Mouse (Mus musculus): ENCODE results near the gene Cd68. TPM values are rescaled to one million over a fixed set of nuclear protein-coding genes. Genes with fewer than 3 reads are reported as not detected.

Cd68 gene
- polyA plus RNA-seq, 1 experiment from 2014 or later: 17.4 TPM

DNA sequence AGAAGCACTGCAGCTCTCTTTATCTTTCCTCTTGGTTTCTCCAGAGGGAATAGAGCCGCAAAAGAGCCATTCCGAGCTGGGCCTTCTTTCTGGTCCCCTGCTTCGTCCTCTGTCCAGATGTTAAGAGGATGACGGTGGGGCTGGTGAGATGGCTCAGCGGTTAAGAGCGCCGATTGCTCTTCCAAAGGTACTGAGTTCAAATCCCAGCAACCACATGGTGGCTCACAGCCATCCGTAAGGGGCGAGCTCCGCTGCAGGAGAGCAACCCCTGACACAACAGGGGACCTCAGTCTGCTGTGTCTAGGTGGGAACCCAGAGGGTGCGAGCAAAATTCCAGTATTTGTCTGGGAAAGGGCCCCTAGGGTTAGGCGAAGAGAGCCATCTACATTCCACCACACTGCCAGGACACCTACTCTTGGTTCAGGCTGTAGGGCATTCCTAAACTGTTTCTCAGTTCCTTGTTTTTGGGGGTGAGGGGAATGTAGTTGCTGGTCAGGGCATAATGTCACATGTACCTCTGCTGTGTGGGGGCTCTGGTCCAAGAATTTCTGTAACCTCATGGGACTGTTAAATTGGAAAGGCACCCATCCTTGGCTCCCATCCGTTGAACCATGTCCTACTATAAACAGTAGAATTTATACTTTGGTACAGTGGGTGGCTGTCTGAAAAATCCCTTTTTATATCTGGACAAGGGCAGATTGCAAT is 2.8 kb downstream of the Cd68 start:
- Histone ChIP-seq H3K4me2 (peak overlapping the region; percentile 84), H3K4me1 (replicated peaks) (peaks cover 63% of the 10 kb centered on the region), H3K9me3 (replicated peaks) (no peaks in the 10 kb centered on the region), H3K27me3 (no peaks in the 10 kb centered on the region), H3K36me3 (peaks cover 64% of the 10 kb centered on the region), H3K9ac (peak overlapping the region; percentile 79), H3K4me3 (replicated peaks) (peak overlapping the region; percentile 68), H3K27ac (peak overlapping the region; percentile 96)
- DNase-seq (no peak), ATAC-seq (ENCODE audit: low read depth) (no peak)
- WGBS (ENCODE audit: insufficient replicate concordance): 57% methylated on average over 13 of the region's 13 CpGs

DNA sequence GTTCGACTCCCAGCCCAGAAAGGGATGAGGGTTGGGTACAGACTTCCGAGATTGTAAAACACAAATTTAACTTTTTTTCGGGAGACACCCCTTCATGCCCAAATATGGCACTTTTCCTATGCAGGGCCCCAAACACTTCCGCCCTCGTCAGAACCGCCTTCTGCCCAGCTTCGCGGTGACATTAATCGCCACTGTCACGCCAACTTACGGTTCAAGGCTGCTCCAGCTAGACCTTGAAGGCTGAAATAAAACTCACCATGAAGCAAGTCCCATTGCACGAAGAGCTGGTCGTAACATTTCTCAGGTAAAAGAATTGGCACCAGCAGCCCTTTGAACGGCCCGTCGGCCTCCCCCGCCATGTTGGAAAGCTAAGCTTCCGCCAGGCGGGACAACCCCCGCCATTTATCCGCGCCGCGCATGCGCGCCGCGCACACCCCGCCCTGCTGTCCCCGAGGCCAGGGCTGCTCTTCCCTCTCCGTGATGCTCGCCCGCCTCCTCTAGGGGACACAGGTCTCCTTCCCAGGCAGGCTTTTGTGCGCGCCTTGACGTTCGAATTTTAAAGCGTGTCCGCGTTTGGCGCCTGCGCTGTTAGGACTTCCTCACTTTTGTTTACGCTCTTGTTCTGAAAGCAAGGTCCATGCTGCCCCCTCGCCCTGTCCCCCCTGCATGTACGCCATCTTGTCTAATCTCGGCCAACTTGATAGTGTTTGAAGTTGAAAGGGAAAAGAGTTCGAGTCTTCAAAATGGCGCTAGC is 3.6 kb downstream of the Cd68 start, which contains the start of gene Mpdu1:
Gene Mpdu1 (minus strand): TSS at position 430 of the 754 bp plus-strand sequence.
- no peaks in the 10 kb centered on the region for H3K27me3 ChIP-seq
- WGBS (ENCODE audit: insufficient replicate concordance): under 1% methylated on average over 48 of the region's 48 CpGs
- DNase-seq (peak; percentile 92), ATAC-seq (ENCODE audit: low read depth) (peak; percentile 93)
- peaks cover 64% of the 10 kb centered on the region for H3K36me3 ChIP-seq
- H3K9ac ChIP-seq: peak within 1 kb of the TSS; percentile 79
- H3K4me1 ChIP-seq (replicated peaks): peaks cover 64% of the 10 kb centered on the region
- H3K27ac ChIP-seq: peak within 1 kb of the TSS; percentile 96
- H3K4me3 ChIP-seq (replicated peaks): peak within 1 kb of the TSS; percentile 68
- peak within 1 kb of the TSS; percentile 84 for H3K4me2 ChIP-seq
- no peaks in the 10 kb centered on the region for H3K9me3 ChIP-seq (replicated peaks)

GRCm38 (mm10) chr11:69661221-69661881 is 4.6 kb downstream of the Cd68 start:
- DNase-seq (peak; percentile 38), ATAC-seq (ENCODE audit: low read depth) (0 out of 2 replicates have a peak, but pooled peaks have one; percentile 16)
- H3K27ac ChIP-seq: peak overlapping the region; percentile 96
- WGBS (ENCODE audit: insufficient replicate concordance): 43% methylated on average over 3 of the region's 3 CpGs
- no peaks in the 10 kb centered on the region for H3K9me3 ChIP-seq (replicated peaks)
- peak overlapping the region; percentile 79 for H3K9ac ChIP-seq
- no peaks in the 10 kb centered on the region for H3K27me3 ChIP-seq
- H3K4me2 ChIP-seq: peak overlapping the region; percentile 84
- peak overlapping the region; percentile 68 for H3K4me3 ChIP-seq (replicated peaks)
- H3K36me3 ChIP-seq: peaks cover 65% of the 10 kb centered on the region
- H3K4me1 ChIP-seq (replicated peaks): peaks cover 71% of the 10 kb centered on the region

DNA sequence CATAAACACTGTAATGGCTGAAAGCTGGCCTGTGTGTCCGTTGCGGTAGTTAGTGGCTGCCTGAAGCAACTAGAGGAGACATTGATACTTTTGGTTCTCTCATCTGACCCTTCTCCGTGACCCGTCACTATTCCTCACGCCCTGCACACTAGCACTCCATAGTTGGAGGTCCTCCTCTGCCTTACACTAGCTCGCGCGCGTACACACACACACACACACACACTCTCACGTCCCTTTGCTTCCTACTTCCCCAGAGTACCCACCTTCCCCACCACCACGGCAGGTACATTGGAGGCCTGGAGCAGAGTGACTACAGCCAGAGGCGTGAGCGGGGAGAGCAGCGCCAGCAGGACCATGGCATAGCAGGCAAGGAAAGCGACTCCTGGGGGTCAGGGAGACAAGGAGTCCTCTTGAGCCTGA is 8.5 kb downstream of the Cd68 start:
- Histone ChIP-seq H3K9ac (no peak overlapping the region), H3K4me1 (replicated peaks) (peaks cover 68% of the 10 kb centered on the region), H3K4me2 (no peak overlapping the region), H3K27ac (no peak overlapping the region), H3K27me3 (no peaks in the 10 kb centered on the region), H3K36me3 (peaks cover 67% of the 10 kb centered on the region), H3K4me3 (replicated peaks) (no peak overlapping the region), H3K9me3 (replicated peaks) (no peaks in the 10 kb centered on the region)
- DNase-seq (no peak), ATAC-seq (ENCODE audit: low read depth) (no peak)
- 81% methylated on average over 15 of the region's 15 CpGs for WGBS (ENCODE audit: insufficient replicate concordance)

DNA sequence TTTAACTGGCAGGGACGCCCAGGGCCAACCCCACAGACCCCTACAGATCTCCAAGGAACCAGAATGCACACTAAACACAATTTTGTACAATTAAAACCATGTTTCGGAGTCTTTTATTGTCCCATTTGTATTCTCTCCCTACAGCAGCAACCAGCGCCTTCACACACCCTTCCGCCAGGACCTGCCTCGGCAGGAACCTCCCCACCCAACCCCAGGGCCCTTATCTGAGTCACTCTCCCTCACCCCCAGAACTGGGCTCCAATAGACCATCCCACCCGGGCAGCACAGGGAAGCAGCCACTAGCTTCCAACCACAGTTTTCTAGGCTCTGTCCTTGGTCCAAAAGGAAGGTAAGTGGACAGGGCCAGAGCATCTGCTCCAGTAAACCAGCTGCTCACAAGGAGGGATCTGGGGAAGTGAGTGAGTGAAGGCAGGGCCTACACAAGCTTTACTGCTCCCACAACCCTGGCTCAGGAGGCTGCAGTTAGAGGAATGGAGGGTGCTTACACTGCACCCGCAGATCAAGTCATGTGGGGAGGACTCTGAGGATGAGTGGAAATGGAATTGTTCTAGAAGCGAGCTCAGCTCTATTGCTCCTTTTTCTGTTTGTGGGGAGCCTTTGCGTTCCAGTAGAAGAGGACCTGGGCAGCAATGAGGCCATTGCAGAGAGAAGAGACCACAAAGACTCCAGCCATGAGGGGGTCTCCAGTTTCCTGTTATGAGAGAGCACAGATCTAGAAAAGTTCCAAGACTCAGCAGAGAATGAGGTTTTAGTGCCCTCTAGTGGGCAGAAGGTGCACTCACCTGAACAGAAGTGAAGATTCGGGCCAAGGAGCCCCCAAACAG is 9.1 kb downstream of the Cd68 start:
- DNase-seq: peak; percentile 36
- Histone ChIP-seq H3K27me3 (no peaks in the 10 kb centered on the region), H3K36me3 (peaks cover 73% of the 10 kb centered on the region), H3K4me1 (replicated peaks) (peaks cover 73% of the 10 kb centered on the region), H3K4me2 (peak overlapping the region; percentile 18; the same call in 1 of the 2 replicates), H3K4me3 (replicated peaks) (no peak overlapping the region), H3K27ac (peak overlapping the region; percentile 60), H3K9me3 (replicated peaks) (no peaks in the 10 kb centered on the region), H3K9ac (peak overlapping the region; percentile 38; the same call in 1 of the 2 replicates)
- peak; percentile 52; the same call in 1 of the 2 replicates for ATAC-seq (ENCODE audit: low read depth)
- 48% methylated on average over 10 of the region's 10 CpGs for WGBS (ENCODE audit: insufficient replicate concordance)

- WGBS (ENCODE audit: insufficient replicate concordance): 89% methylated on average over 5 of the region's 5 CpGs
- H3K4me3 ChIP-seq (replicated peaks): no peak overlapping the region
Measured at GRCm38 (mm10) chr11:69656065-69656455, 9.9 kb downstream of the Cd68 start.

GRCm38 (mm10) chr11:69655264-69656064 is 10.5 kb downstream of the Cd68 start, which contains the start of gene Sox15:
Gene Sox15, plus strand, starts transcription at chr11:69655314.
- 0 out of 2 replicates have a peak within 1 kb of the TSS, but pooled peaks have one; percentile 23 for H3K4me2 ChIP-seq
- WGBS (ENCODE audit: insufficient replicate concordance): 37% methylated on average over 34 of the region's 34 CpGs
- peaks cover 87% of the 10 kb centered on the region for H3K36me3 ChIP-seq
- DNase-seq (peak; percentile 43), ATAC-seq (ENCODE audit: low read depth) (peak; percentile 60)
- no peak within 1 kb of the TSS for H3K4me3 ChIP-seq (replicated peaks)
- peak within 1 kb of the TSS; percentile 30 for H3K27ac ChIP-seq
- no peak within 1 kb of the TSS for H3K9ac ChIP-seq
- H3K4me1 ChIP-seq (replicated peaks): peaks cover 59% of the 10 kb centered on the region
- no peaks in the 10 kb centered on the region for H3K27me3 ChIP-seq
- no peaks in the 10 kb centered on the region for H3K9me3 ChIP-seq (replicated peaks)

More at GRCm38 (mm10) chr11:69656065-69656455, 9.9 kb downstream of the Cd68 start:
- no peak for ATAC-seq (ENCODE audit: low read depth)
- Histone ChIP-seq H3K4me2 (no peak overlapping the region), H3K4me1 (replicated peaks) (peaks cover 65% of the 10 kb centered on the region), H3K27me3 (no peaks in the 10 kb centered on the region), H3K9ac (0 out of 2 replicates have a peak overlapping the region, but pooled peaks have one; percentile 38), H3K27ac (no peak overlapping the region), H3K36me3 (peaks cover 81% of the 10 kb centered on the region), H3K9me3 (replicated peaks) (no peaks in the 10 kb centered on the region)
- no peak for DNase-seq

- H3K4me1 ChIP-seq (replicated peaks): peaks cover 53% of the 10 kb centered on the region
- no peak overlapping the region for H3K9ac ChIP-seq
- H3K36me3 ChIP-seq: peaks cover 91% of the 10 kb centered on the region
- no peak overlapping the region for H3K4me3 ChIP-seq (replicated peaks)
- H3K9me3 ChIP-seq (replicated peaks): no peaks in the 10 kb centered on the region
- WGBS (ENCODE audit: insufficient replicate concordance): 38% methylated on average over 9 of the region's 9 CpGs
- no peak for ATAC-seq (ENCODE audit: low read depth)
- DNase-seq: no peak
- no peak overlapping the region for H3K4me2 ChIP-seq
- H3K27ac ChIP-seq: peak overlapping the region; percentile 30
- H3K27me3 ChIP-seq: no peaks in the 10 kb centered on the region
Measured at GRCm38 (mm10) chr11:69654760-69655159, 11.2 kb downstream of the Cd68 start.

GRCm38 (mm10) chr11:69653399-69653798 is 12.6 kb downstream of the Cd68 start:
- no peaks in the 10 kb centered on the region for H3K9me3 ChIP-seq (replicated peaks)
- 65% methylated on average over 5 of the region's 5 CpGs for WGBS (ENCODE audit: insufficient replicate concordance)
- ATAC-seq (ENCODE audit: low read depth) (no peak), DNase-seq (no peak)
- H3K27ac ChIP-seq: no peak overlapping the region; the same call in 1 of the 2 replicates
- no peak overlapping the region for H3K4me2 ChIP-seq
- no peaks in the 10 kb centered on the region for H3K27me3 ChIP-seq
- H3K4me1 ChIP-seq (replicated peaks): peaks cover 53% of the 10 kb centered on the region
- peaks cover 91% of the 10 kb centered on the region for H3K36me3 ChIP-seq
- no peak overlapping the region for H3K9ac ChIP-seq
- H3K4me3 ChIP-seq (replicated peaks): no peak overlapping the region

GRCm38 (mm10) chr11:69645860-69646259 is 20.1 kb downstream of the Cd68 start:
- H3K4me3 ChIP-seq (replicated peaks): no peak overlapping the region
- DNase-seq (no peak), ATAC-seq (ENCODE audit: low read depth) (no peak)
- H3K27me3 ChIP-seq: no peaks in the 10 kb centered on the region
- H3K4me2 ChIP-seq: no peak overlapping the region
- 0 out of 2 replicates have a peak, but pooled peaks cover 2% of the 10 kb centered on the region for H3K4me1 ChIP-seq (replicated peaks)
- peaks cover 96% of the 10 kb centered on the region for H3K36me3 ChIP-seq
- H3K9me3 ChIP-seq (replicated peaks): no peaks in the 10 kb centered on the region
- 0 out of 2 replicates have a peak overlapping the region, but pooled peaks have one; percentile 13 for H3K27ac ChIP-seq
- 83% methylated on average over 5 of the region's 5 CpGs for WGBS (ENCODE audit: insufficient replicate concordance)
- no peak overlapping the region for H3K9ac ChIP-seq
